9 mouse cellular contexts compared by ENCODE assay signal in the genomic region with DNA sequence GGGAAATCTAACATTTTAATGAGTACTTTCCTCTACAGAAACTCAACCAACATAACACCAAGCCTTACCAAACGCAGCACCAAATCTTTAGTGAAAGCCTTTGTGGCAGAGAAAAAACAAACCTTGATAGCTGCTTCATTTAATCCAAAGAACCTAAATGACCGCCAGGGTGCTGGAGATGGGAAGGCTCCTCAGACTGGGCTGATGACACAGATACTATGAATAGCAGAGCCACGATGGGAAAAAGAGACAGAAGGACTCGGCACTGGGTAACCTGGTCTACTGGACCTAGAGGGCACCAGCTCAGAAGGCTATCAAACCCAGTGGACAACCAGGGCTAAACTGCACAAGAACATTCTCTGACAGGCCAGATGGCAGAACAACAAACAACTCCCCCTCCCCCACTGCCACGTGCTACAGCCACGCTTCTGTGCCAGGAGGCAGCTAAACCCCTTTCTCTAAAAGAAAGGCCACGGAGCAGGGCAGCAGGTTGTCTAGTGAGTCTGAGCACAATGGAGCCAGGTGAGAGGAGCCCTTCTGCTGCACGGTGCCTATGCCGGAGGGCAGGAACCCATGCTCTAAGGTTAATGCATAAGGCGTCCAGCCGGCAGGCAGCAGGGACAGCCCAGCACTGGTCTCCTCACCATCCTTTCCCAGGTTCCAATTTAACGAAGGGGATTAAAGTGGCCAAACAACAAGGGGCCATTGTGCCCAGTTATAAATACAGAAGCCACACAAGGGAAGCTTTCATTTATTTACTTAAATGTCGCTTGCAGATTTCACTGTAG. TPM values are rescaled to one million over a fixed set of nuclear protein-coding genes. Genes with fewer than 3 reads are reported as not detected.
DNase-seq lines count a peak whose midpoint lies in the region; ATAC-seq and TF ChIP-seq lines count a peak whose summit lies in the region.
"Had no signal": no experiment of that assay in that cellular context is flagged by ENCODE, and none has a peak within 500 bp of the region (broad histone marks: within the 10 kb centered on the region; RNA-seq: fewer than 3 reads in every experiment).

No protein-coding gene starts in this region.

- peaks cover 67% of the 10 kb centered on the region for H3K4me1 ChIP-seq in lung, embryonic 14.5 days (ENCODE audit: insufficient read depth)
- H3K4me1 ChIP-seq in lung, adult 2 months (ENCODE audit: control insufficient read depth, insufficient read depth, low read length), result peaks cover 67% of the 10 kb centered on the region
- peaks cover 94% of the 10 kb centered on the region for H3K4me1 ChIP-seq in heart, postnatal 0 days (ENCODE audit: control insufficient read depth, insufficient read depth)
- H3K4me1 ChIP-seq in midbrain, embryonic 12.5 days, result peaks cover 71% of the 10 kb centered on the region
- H3K4me1 ChIP-seq in stomach, postnatal 0 days (replicated peaks; ENCODE audit: control insufficient read depth, insufficient read depth), result peaks cover 37% of the 10 kb centered on the region

- DNase-seq in lung, embryonic 14.5 days, result peak; percentile 65
- DNase-seq in lung, adult 2 months, result no peak
- peak; percentile 54 for DNase-seq in embryo, embryonic 9.5 days (ENCODE audit: extremely low spot score)
- peak; percentile 51 for DNase-seq in heart, postnatal 0 days (ENCODE audit: low spot score)
- DNase-seq in layer of hippocampus, adult 8-10 months (ENCODE audit: low spot score in 2 of 2), result peak; percentile 74 to 75
- peak; percentile 52 for DNase-seq in stomach, postnatal 0 days (ENCODE audit: low spot score)
- no peak for DNase-seq in ovary, postnatal 14 days (ENCODE audit: low spot score)

- no peaks in the 10 kb centered on the region; the same call in 1 of the 2 replicates for H3K36me3 ChIP-seq in lung, embryonic 14.5 days (ENCODE audit: insufficient read depth)
- peaks cover 4% of the 10 kb centered on the region; the same call in 1 of the 2 replicates for H3K36me3 ChIP-seq in heart, postnatal 0 days (replicated peaks; ENCODE audit: control insufficient read depth, insufficient read depth, low read length)
- H3K36me3 ChIP-seq in midbrain, embryonic 12.5 days, result peaks cover 5% of the 10 kb centered on the region; the same call in 1 of the 2 replicates
- no peaks in the 10 kb centered on the region for H3K36me3 ChIP-seq in stomach, postnatal 0 days (ENCODE audit: control insufficient read depth, insufficient read depth, low read length)
- H3K36me3 ChIP-seq: G1E had no signal

- no peak overlapping the region for H3K4me3 ChIP-seq in lung, embryonic 14.5 days (ENCODE audit: low read depth, low read length)
- H3K4me3 ChIP-seq in lung, adult 2 months (replicated peaks; ENCODE audit: extremely low read depth, low read depth, low read length), result no peak overlapping the region
- no peak overlapping the region for H3K4me3 ChIP-seq in heart, postnatal 0 days (ENCODE audit: low read depth, low read length)
- H3K4me3 ChIP-seq in midbrain, embryonic 12.5 days, result peak overlapping the region; percentile 14; the same call in 1 of the 2 replicates
- H3K4me3 ChIP-seq in stomach, postnatal 0 days (ENCODE audit: low read depth, low read length), result no peak overlapping the region

- no peaks in the 10 kb centered on the region for H3K27me3 ChIP-seq in lung, embryonic 14.5 days (ENCODE audit: insufficient read depth, low read length)
- no peaks in the 10 kb centered on the region for H3K27me3 ChIP-seq in heart, postnatal 0 days (ENCODE audit: control insufficient read depth, insufficient read depth, low read length)
- H3K27me3 ChIP-seq in midbrain, embryonic 12.5 days, result no peaks in the 10 kb centered on the region
- H3K27me3 ChIP-seq in stomach, postnatal 0 days (ENCODE audit: control insufficient read depth, insufficient read depth, low read length), result no peaks in the 10 kb centered on the region

- no peaks in the 10 kb centered on the region for H3K9me3 ChIP-seq in lung, embryonic 14.5 days (ENCODE audit: low read depth, low read length)
- no peaks in the 10 kb centered on the region for H3K9me3 ChIP-seq in heart, postnatal 0 days (replicated peaks; ENCODE audit: control insufficient read depth, low read length)
- no peaks in the 10 kb centered on the region for H3K9me3 ChIP-seq in midbrain, embryonic 12.5 days
- no peaks in the 10 kb centered on the region; the same call in 1 of the 2 replicates for H3K9me3 ChIP-seq in stomach, postnatal 0 days (ENCODE audit: control insufficient read depth, low read length)
- H3K9me3 ChIP-seq: G1E had no signal

- ATAC-seq in lung, embryonic 14.5 days (ENCODE audit: insufficient read depth), result no peak
- ATAC-seq in heart, postnatal 0 days (ENCODE audit: insufficient read depth, low read depth), result peak; percentile 19
- ATAC-seq in midbrain, embryonic 12.5 days (ENCODE audit: low FRiP score, low read depth), result peak; percentile 14; the same call in 1 of the 2 replicates
- ATAC-seq in stomach, postnatal 0 days (ENCODE audit: low FRiP score, low TSS enrichment), result no peak

- H3K4me2 ChIP-seq in lung, embryonic 14.5 days, result peak overlapping the region; percentile 35
- peak overlapping the region; percentile 34 for H3K4me2 ChIP-seq in heart, postnatal 0 days (ENCODE audit: low read depth, low read length)
- H3K4me2 ChIP-seq in midbrain, embryonic 12.5 days (replicated peaks), result peak overlapping the region; percentile 52
- peak overlapping the region; percentile 8; the same call in 1 of the 2 replicates for H3K4me2 ChIP-seq in stomach, postnatal 0 days (replicated peaks; ENCODE audit: low read depth)

- TF ChIP-seq CTCF in lung, embryonic 14.5 days (IDR thresholded peaks at IDR 0.05; ENCODE audit: low read depth), result no peak
- TF ChIP-seq CTCF in lung, adult 2 months (IDR thresholded peaks at IDR 0.05; ENCODE audit: insufficient read depth, low read length), result no peak
- 0 out of 2 replicates have a peak, but pooled peaks have one; percentile 12 for TF ChIP-seq CTCF in heart, postnatal 0 days (IDR thresholded peaks at IDR 0.05; ENCODE audit: low read depth)
- TF ChIP-seq CTCF in stomach, postnatal 0 days (IDR thresholded peaks at IDR 0.05; ENCODE audit: low read depth), result no peak

- H3K9ac ChIP-seq in lung, embryonic 14.5 days, result peak overlapping the region; percentile 22; the same call in 1 of the 2 replicates
- H3K9ac ChIP-seq in heart, postnatal 0 days (replicated peaks; ENCODE audit: low read depth, low read length), result no peak overlapping the region
- peak overlapping the region; percentile 47 for H3K9ac ChIP-seq in midbrain, embryonic 12.5 days (replicated peaks)
- no peak overlapping the region for H3K9ac ChIP-seq in stomach, postnatal 0 days (ENCODE audit: low read length)

- no peak for TF ChIP-seq POLR2A in lung, adult 2 months (IDR thresholded peaks at IDR 0.05; ENCODE audit: borderline replicate concordance, extremely low read depth, low read depth, low read length)

- WGBS in lung, embryonic 14.5 days, result 29% methylated on average over 13 of the region's 13 CpGs
- WGBS in lung, adult 2 months, result 26% methylated on average over 13 of the region's 13 CpGs
- 26% methylated on average over 13 of the region's 13 CpGs for WGBS in heart, postnatal 0 days
- 26% methylated on average over 13 of the region's 13 CpGs for WGBS in midbrain, embryonic 12.5 days
- 36% methylated on average over 13 of the region's 13 CpGs for WGBS in stomach, postnatal 0 days

- peak overlapping the region; percentile 44; the same call in 1 of the 2 replicates for H3K27ac ChIP-seq in lung, embryonic 14.5 days (ENCODE audit: low read depth)
- peak overlapping the region; percentile 73 for H3K27ac ChIP-seq in heart, postnatal 0 days (ENCODE audit: low read depth)
- peak overlapping the region; percentile 86 for H3K27ac ChIP-seq in midbrain, embryonic 12.5 days (replicated peaks)
- H3K27ac ChIP-seq in stomach, postnatal 0 days (replicated peaks), result 0 out of 2 replicates have a peak overlapping the region, but pooled peaks have one; percentile 30

- TF ChIP-seq EP300 in heart, postnatal 0 days (IDR thresholded peaks at IDR 0.05; ENCODE audit: low read depth), result no peak
- TF ChIP-seq EP300 in stomach, postnatal 0 days (optimal IDR thresholded peaks at IDR 0.05), result no peak

RNA-seq across cellular contexts. Expression of a gene that starts 50.7 kb away (rescaled TPM):
- polyA plus RNA-seq in lung, embryonic 14.5 days (2014; fragmentation: Nextera tagmentation; extraction: Ambion mirVana), result 10.5 and 11.5 TPM in 2 replicates
- polyA plus RNA-seq in lung, adult 2 months (2012; rRNA removed), result 23.1 and 24.0 TPM in 2 replicates
- 49.8 and 50.1 TPM in 2 replicates for total RNA-seq in heart, postnatal 0 days (2014; rRNA removed; ENCODE audit: low replicate concordance)
- 21.4 TPM in 2 replicates for polyA plus RNA-seq in heart, postnatal 0 days (2015; fragmentation: Nextera tagmentation; extraction: Ambion mirVana)
- 10 to 100 TPM; 84.7 to 96.8 (median 89.4) TPM for total RNA-seq in layer of hippocampus, adult 8-10 months (2022)
- 28.3 and 28.5 TPM in 2 replicates for polyA plus RNA-seq in midbrain, embryonic 12.5 days (2016; fragmentation: Nextera tagmentation; extraction: Ambion mirVana)
- 13.1 and 13.3 TPM in 2 replicates for polyA plus RNA-seq in stomach, postnatal 0 days (2015; fragmentation: Nextera tagmentation; extraction: Ambion mirVana)

Comparison
In these comparisons a context has a peak if more than half of its experiments do, and no peak if none do; other contexts are left out.
1. DNase-seq: peak in lung, embryonic 14.5 days (single experiment), embryo, embryonic 9.5 days (single experiment), heart, postnatal 0 days (single experiment), layer of hippocampus, adult 8-10 months (2 of 2) and stomach, postnatal 0 days (single experiment); none in lung, adult 2 months (single experiment) and ovary, postnatal 14 days (single experiment).
2. ATAC-seq: peak in heart, postnatal 0 days (single experiment) and midbrain, embryonic 12.5 days (single experiment); none in lung, embryonic 14.5 days (single experiment) and stomach, postnatal 0 days (single experiment).
3. H3K27ac ChIP-seq: peak in every context shown above with its lines; median percentile 86 in midbrain, embryonic 12.5 days; 73 in heart, postnatal 0 days; 44 in lung, embryonic 14.5 days; 30 in stomach, postnatal 0 days.
4. H3K9ac ChIP-seq: peak in lung, embryonic 14.5 days (single experiment) and midbrain, embryonic 12.5 days (single experiment); none in heart, postnatal 0 days (single experiment) and stomach, postnatal 0 days (single experiment).
5. Peak in every context shown above with its lines, with median percentiles within 50 percentile points of each other: H3K4me2 ChIP-seq.